Comparison of ENCODE assay signal across 14 mouse cellular contexts in the genomic region with DNA sequence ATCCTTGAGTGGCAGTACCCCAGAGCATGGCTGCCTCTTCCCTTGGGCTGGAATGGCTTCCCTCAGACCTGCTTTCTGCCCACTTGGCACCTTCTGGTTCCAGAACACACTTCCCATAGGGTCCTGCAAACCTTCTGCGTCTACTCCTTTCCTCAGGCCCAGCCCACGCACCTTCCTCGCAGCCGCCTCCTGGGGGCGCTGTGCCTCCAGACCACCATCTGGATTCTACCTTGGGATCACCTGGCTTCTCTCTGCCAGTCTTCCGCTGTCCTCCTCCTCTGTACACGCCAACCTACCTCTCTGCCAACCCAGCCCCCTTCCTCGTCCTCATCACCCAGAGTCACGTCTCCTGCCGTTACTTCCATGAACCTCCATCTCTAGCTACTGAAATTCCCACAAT.
A peak's percentile ranks its signal among the peaks of the same experiment; 100 is the strongest.
DNase-seq lines count a peak whose midpoint lies in the region; ATAC-seq lines count a peak whose summit lies in the region.
"Had no signal": no experiment of that assay in that cellular context is flagged by ENCODE, and none has a peak within 500 bp of the region (broad histone marks: within the 10 kb centered on the region; RNA-seq: fewer than 3 reads in every experiment).

No protein-coding gene starts in this region.

- peaks cover 80% of the 10 kb centered on the region for H3K4me1 ChIP-seq in hindbrain, embryonic 10.5 days (replicated peaks)
- H3K4me1 ChIP-seq in hindbrain, embryonic 13.5 days (replicated peaks): peaks cover 22% of the 10 kb centered on the region
- H3K4me1 ChIP-seq in midbrain, embryonic 10.5 days: peaks cover 73% of the 10 kb centered on the region
- H3K4me1 ChIP-seq in midbrain, embryonic 11.5 days (ENCODE audit: control insufficient read depth, insufficient read depth, low read length): peaks cover 15% of the 10 kb centered on the region
- peaks cover 59% of the 10 kb centered on the region for H3K4me1 ChIP-seq in stomach, embryonic 14.5 days (ENCODE audit: control insufficient read depth, insufficient read depth, low read length)
- H3K4me1 ChIP-seq in hindbrain, embryonic 12.5 days: peaks cover 30% of the 10 kb centered on the region

- H3K27ac ChIP-seq in hindbrain, embryonic 10.5 days: peak overlapping the region; percentile 82
- H3K27ac ChIP-seq in hindbrain, embryonic 13.5 days: no peak overlapping the region
- H3K27ac ChIP-seq in midbrain, embryonic 10.5 days (replicated peaks): peak overlapping the region; percentile 83
- no peak overlapping the region for H3K27ac ChIP-seq in midbrain, embryonic 11.5 days (ENCODE audit: low read depth, low read length)
- 0 out of 2 replicates have a peak overlapping the region, but pooled peaks have one; percentile 0 for H3K27ac ChIP-seq in stomach, embryonic 14.5 days (ENCODE audit: low read length)
- H3K27ac ChIP-seq in hindbrain, embryonic 12.5 days: no peak overlapping the region
- H3K27ac ChIP-seq: forebrain, embryonic 13.5 days had no signal

- WGBS in hindbrain, embryonic 10.5 days: 80% methylated on average over 10 of the region's 10 CpGs
- 86% methylated on average over 10 of the region's 10 CpGs for WGBS in hindbrain, embryonic 13.5 days
- WGBS in midbrain, embryonic 10.5 days: 79% methylated on average over 10 of the region's 10 CpGs
- 90% methylated on average over 10 of the region's 10 CpGs for WGBS in midbrain, embryonic 11.5 days
- WGBS in stomach, embryonic 14.5 days: 84% methylated on average over 10 of the region's 10 CpGs
- WGBS in hindbrain, embryonic 12.5 days: 89% methylated on average over 10 of the region's 10 CpGs

- ATAC-seq in hindbrain, embryonic 13.5 days (ENCODE audit: low FRiP score): no peak
- no peak for ATAC-seq in midbrain, embryonic 11.5 days (ENCODE audit: low FRiP score)
- ATAC-seq in stomach, embryonic 14.5 days (ENCODE audit: insufficient number of reproducible peaks, insufficient read depth, low FRiP score, low read depth): no peak
- ATAC-seq in hindbrain, embryonic 12.5 days (ENCODE audit: low FRiP score): no peak
- ATAC-seq: forebrain, embryonic 13.5 days; midbrain, embryonic 16.5 days had no signal

- H3K36me3 ChIP-seq in hindbrain, embryonic 10.5 days: no peaks in the 10 kb centered on the region
- H3K36me3 ChIP-seq in hindbrain, embryonic 13.5 days: no peaks in the 10 kb centered on the region
- H3K36me3 ChIP-seq in midbrain, embryonic 10.5 days: no peaks in the 10 kb centered on the region
- no peaks in the 10 kb centered on the region for H3K36me3 ChIP-seq in midbrain, embryonic 11.5 days (ENCODE audit: control insufficient read depth, insufficient read depth, low read length)
- no peaks in the 10 kb centered on the region for H3K36me3 ChIP-seq in stomach, embryonic 14.5 days (ENCODE audit: control insufficient read depth, insufficient read depth, low read length)
- no peaks in the 10 kb centered on the region for H3K36me3 ChIP-seq in hindbrain, embryonic 12.5 days

- no peak overlapping the region for H3K9ac ChIP-seq in hindbrain, embryonic 13.5 days
- H3K9ac ChIP-seq in midbrain, embryonic 11.5 days (ENCODE audit: low read length): no peak overlapping the region
- H3K9ac ChIP-seq in stomach, embryonic 14.5 days (replicated peaks; ENCODE audit: low read depth, low read length): no peak overlapping the region
- H3K9ac ChIP-seq in hindbrain, embryonic 12.5 days: no peak overlapping the region
- H3K9ac ChIP-seq: forebrain, embryonic 13.5 days had no signal

- peaks cover 17% of the 10 kb centered on the region; the same call in 1 of the 2 replicates for H3K27me3 ChIP-seq in hindbrain, embryonic 10.5 days (ENCODE audit: insufficient read depth, poor library complexity, severe bottlenecking)
- H3K27me3 ChIP-seq in hindbrain, embryonic 13.5 days: no peaks in the 10 kb centered on the region
- peaks cover 49% of the 10 kb centered on the region for H3K27me3 ChIP-seq in midbrain, embryonic 10.5 days (ENCODE audit: low read depth, poor library complexity, severe bottlenecking)
- no peaks in the 10 kb centered on the region for H3K27me3 ChIP-seq in midbrain, embryonic 11.5 days (ENCODE audit: control insufficient read depth, insufficient read depth, low read length)
- H3K27me3 ChIP-seq in stomach, embryonic 14.5 days (ENCODE audit: control insufficient read depth, insufficient read depth, low read length): no peaks in the 10 kb centered on the region
- 0 out of 2 replicates have a peak, but pooled peaks cover 5% of the 10 kb centered on the region for H3K27me3 ChIP-seq in hindbrain, embryonic 12.5 days
- H3K27me3 ChIP-seq: forebrain, embryonic 13.5 days had no signal

- no peak overlapping the region for H3K4me3 ChIP-seq in hindbrain, embryonic 10.5 days
- no peak overlapping the region for H3K4me3 ChIP-seq in hindbrain, embryonic 13.5 days
- no peak overlapping the region for H3K4me3 ChIP-seq in midbrain, embryonic 10.5 days
- H3K4me3 ChIP-seq in midbrain, embryonic 11.5 days (ENCODE audit: low read depth, low read length): no peak overlapping the region
- no peak overlapping the region for H3K4me3 ChIP-seq in stomach, embryonic 14.5 days (ENCODE audit: low read depth, low read length)
- H3K4me3 ChIP-seq in hindbrain, embryonic 12.5 days: no peak overlapping the region
- H3K4me3 ChIP-seq: forebrain, embryonic 13.5 days had no signal

- H3K9me3 ChIP-seq in hindbrain, embryonic 10.5 days: no peaks in the 10 kb centered on the region
- no peaks in the 10 kb centered on the region for H3K9me3 ChIP-seq in hindbrain, embryonic 13.5 days
- H3K9me3 ChIP-seq in midbrain, embryonic 10.5 days (replicated peaks): no peaks in the 10 kb centered on the region
- H3K9me3 ChIP-seq in midbrain, embryonic 11.5 days (ENCODE audit: control insufficient read depth, low read length): no peaks in the 10 kb centered on the region
- no peaks in the 10 kb centered on the region for H3K9me3 ChIP-seq in stomach, embryonic 14.5 days (ENCODE audit: control insufficient read depth, low read depth, low read length)
- no peaks in the 10 kb centered on the region for H3K9me3 ChIP-seq in hindbrain, embryonic 12.5 days (replicated peaks)
- H3K9me3 ChIP-seq: forebrain, embryonic 13.5 days had no signal

- no peak for DNase-seq in hindbrain, embryonic 10.5 days (ENCODE audit: low spot score)
- DNase-seq in midbrain, embryonic 10.5 days (ENCODE audit: low spot score): no peak
- DNase-seq in midbrain, embryonic 11.5 days (ENCODE audit: low spot score, missing footprints): no peak
- peak; percentile 65 for DNase-seq in ZHBTc4 (ENCODE audit: low read depth, low spot score)
- no peak for DNase-seq in gastrocnemius, postnatal 25 days
- DNase-seq: adrenal gland, postnatal 10 days; cerebellum, adult 18-20 months; kidney, postnatal 25 days; lung, adult 18-20 months had no signal

- H3K4me2 ChIP-seq in hindbrain, embryonic 13.5 days: no peak overlapping the region
- no peak overlapping the region for H3K4me2 ChIP-seq in midbrain, embryonic 11.5 days
- H3K4me2 ChIP-seq in stomach, embryonic 14.5 days (replicated peaks; ENCODE audit: low read depth, low read length): no peak overlapping the region
- no peak overlapping the region for H3K4me2 ChIP-seq in hindbrain, embryonic 12.5 days (replicated peaks)
- H3K4me2 ChIP-seq: forebrain, embryonic 13.5 days had no signal

Comparison
In these comparisons a context has a peak if more than half of its experiments do, and no peak if none do; other contexts are left out.
1. H3K27ac ChIP-seq: peak in hindbrain, embryonic 10.5 days (single experiment), midbrain, embryonic 10.5 days (single experiment) and stomach, embryonic 14.5 days (single experiment); none in hindbrain, embryonic 13.5 days (single experiment), midbrain, embryonic 11.5 days (single experiment) and hindbrain, embryonic 12.5 days (single experiment).